Mouse (Mus musculus) spleen, adult 12 weeks (tissue): ENCODE measurements around the gene Hand2.

Source experiments
- DNase-seq: peaks from one replicate; pipeline ENCODE4 v3.0.0; 2022; ENCODE audit warnings: low spot score

Hand2 gene

GRCm38 (mm10) chr8:57320851-57321743 lies at the start of gene Hand2:
Hand2 (plus strand) TSS chr8:57320983.
- no peak for DNase-seq

- no peak for DNase-seq
These were observed 47.7 kb upstream of the Hand2 start for GRCm38 (mm10) chr8:57273055-57273454.

- DNase-seq: no peak
These were observed 27.3 kb upstream of the Hand2 start for GRCm38 (mm10) chr8:57293441-57293840.

GRCm38 (mm10) chr8:57303513-57303912 lies 17.3 kb upstream of the Hand2 start:
- DNase-seq: no peak

GRCm38 (mm10) chr8:57304944-57305343 lies 15.8 kb upstream of the Hand2 start:
- DNase-seq: no peak

GRCm38 (mm10) chr8:57306441-57306840 lies 14.3 kb upstream of the Hand2 start:
- no peak for DNase-seq

GRCm38 (mm10) chr8:57309844-57310485 lies 10.8 kb upstream of the Hand2 start:
- DNase-seq: no peak

- DNase-seq: no peak
These were observed 8.5 kb upstream of the Hand2 start for GRCm38 (mm10) chr8:57312031-57312981.

GRCm38 (mm10) chr8:57313583-57313982 lies 7.2 kb upstream of the Hand2 start:
- DNase-seq: no peak

- no peak for DNase-seq
These were observed 6.6 kb upstream of the Hand2 start for GRCm38 (mm10) chr8:57314216-57314615.

- DNase-seq: no peak
These were observed 5.3 kb upstream of the Hand2 start for GRCm38 (mm10) chr8:57315471-57315870.

GRCm38 (mm10) chr8:57317107-57317506 lies 3.7 kb upstream of the Hand2 start:
- no peak for DNase-seq

GRCm38 (mm10) chr8:57317890-57318480 lies 2.8 kb upstream of the Hand2 start:
- DNase-seq: no peak

GRCm38 (mm10) chr8:57319092-57319980 lies 1.4 kb upstream of the Hand2 start:
- no peak for DNase-seq

GRCm38 (mm10) chr8:57319981-57320585 lies 700 bp upstream of the Hand2 start:
- DNase-seq: no peak

GRCm38 (mm10) chr8:57321898-57322895 lies 1.4 kb downstream of the Hand2 start:
- no peak for DNase-seq

GRCm38 (mm10) chr8:57322961-57323941 lies 2.5 kb downstream of the Hand2 start:
- DNase-seq: no peak

- DNase-seq: no peak
These were observed 3.3 kb downstream of the Hand2 start for GRCm38 (mm10) chr8:57324091-57324490.
